Mouse (Mus musculus) hindbrain, postnatal 0 days (tissue): Measurements from ENCODE around the gene Kcnk4. TPM values are rescaled to one million over a fixed set of nuclear protein-coding genes. Genes with fewer than 3 reads are reported as not detected.

ENCODE experiments used
- ATAC-seq: fragments of 200-750 bp; cut with Nextera tagmentation; 2 replicates; pipeline ENCODE4 v1.8.0; 2017; ENCODE audit warnings: mild to moderate bottlenecking, moderate TSS enrichment, moderate library complexity
- DNase-seq: peaks from one replicate; pipeline ENCODE4 v3.0.0-alpha.2; 2015; ENCODE audit warnings: low spot score
- H3K27ac ChIP-seq: fragments of 300-500 bp; sonication (generic); 2 replicates; pipeline ENCODE4 v1.5.1; 2014; ENCODE audit warnings: mild to moderate bottlenecking
- H3K27me3 ChIP-seq: fragments of 300-500 bp; sonication (generic); 2 replicates; pipeline ENCODE4 v1.6.1; 2014; ENCODE audit warnings: low read length, mixed read lengths; ENCODE audit not compliant: insufficient read depth
- H3K36me3 ChIP-seq: fragments of 300-500 bp; sonication (generic); 2 replicates; pipeline ENCODE4 v1.6.1; 2014; ENCODE audit warnings: low read length, mixed read lengths; ENCODE audit not compliant: insufficient read depth
- H3K4me1 ChIP-seq: fragments of 300-500 bp; sonication (generic); 2 replicates; pipeline ENCODE4 v1.6.1; 2014; ENCODE audit warnings: antibody characterized with exemption, low read length, mixed read lengths; ENCODE audit not compliant: insufficient read depth
- H3K4me2 ChIP-seq: fragments of 300-500 bp; sonication (generic); 2 replicates; pipeline ENCODE4 v1.6.1; 2014; ENCODE audit warnings: low read depth, mild to moderate bottlenecking, low read length, moderate library complexity, mixed read lengths
- H3K4me3 ChIP-seq: fragments of 300-500 bp; sonication (generic); 2 replicates; pipeline ENCODE4 v1.5.1; 2014; ENCODE audit warnings: low read length
- H3K9ac ChIP-seq: fragments of 300-500 bp; sonication (generic); replicated peaks from 2 replicates; pipeline ENCODE4 v1.6.1; 2014; ENCODE audit warnings: mild to moderate bottlenecking, low read length, moderate library complexity, mixed read lengths
- H3K9me3 ChIP-seq: fragments of 300-500 bp; sonication (generic); 2 replicates; pipeline ENCODE4 v1.6.1; 2016; ENCODE audit warnings: low read length, mixed read lengths
- CTCF ChIP-seq: IDR thresholded peaks from 2 replicates; pipeline ENCODE4 v1.5.1; 2016; ENCODE audit warnings: antibody characterized with exemption, control low read depth, low read depth
- WGBS: fragments of 180-500 bp; shearing (Covaris S2); extraction: QIAGEN DNeasy Blood & Tissue Kit; methylation state at CpG from one replicate; pipeline ENCODE4 v1.1.7; 2014; 5-methylcytosine and 5-hydroxymethylcytosine counted together
- polyA plus RNA-seq: library from polyadenylated mRNA; unstranded; fragments of >200 nt; fragmentation: Nextera tagmentation; extraction: Ambion mirVana; gene quantifications from 2 replicates; pipeline ENCODE4 v1.2.1, GENCODE M21; 2015
- total RNA-seq: library from RNA; depleted of rRNA; stranded (reverse); fragments of >200 nt; gene quantifications from 2 replicates; pipeline ENCODE4 v1.2.3, GENCODE M21; 2014

The Kcnk4 gene
- total and polyA plus RNA-seq, 2 experiments from 2014 or later, result 13.3 to 21.7 TPM

DNA sequence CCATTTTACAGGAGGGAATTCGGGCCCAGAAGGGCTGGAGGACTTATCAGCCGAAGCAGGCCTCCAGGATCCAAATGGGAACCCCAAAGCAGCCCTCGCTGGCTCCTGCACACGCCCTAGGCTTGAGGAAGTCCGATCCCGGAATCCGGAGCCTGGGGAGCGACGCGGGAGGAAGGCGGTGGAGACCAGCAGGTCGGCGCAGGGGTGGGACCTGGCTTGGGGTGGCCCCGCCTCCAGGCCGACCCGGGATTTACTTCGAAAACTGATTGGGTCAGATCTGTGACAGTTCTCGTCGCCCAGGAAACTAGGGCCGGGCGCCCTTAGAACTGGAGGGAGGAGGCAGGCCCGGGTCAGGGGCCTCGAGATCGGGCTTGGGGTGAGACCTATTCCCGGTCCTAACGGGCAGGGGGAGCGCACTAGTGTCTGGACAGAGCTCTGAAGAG lies 8.0 kb upstream of the Kcnk4 start, which contains the start of gene Gpr137:
Gpr137 (minus strand) TSS at position 232 of the 443 bp plus-strand sequence.
- peak within 1 kb of the TSS; percentile 61 for H3K4me3 ChIP-seq
- H3K4me1 ChIP-seq, result peaks cover 24% of the 10 kb centered on the region
- H3K27ac ChIP-seq, result peak within 1 kb of the TSS; percentile 91
- H3K36me3 ChIP-seq, result no peaks in the 10 kb centered on the region
- H3K27me3 ChIP-seq, result no peaks in the 10 kb centered on the region
- peak within 1 kb of the TSS; percentile 99 for H3K4me2 ChIP-seq
- H3K9me3 ChIP-seq, result no peaks in the 10 kb centered on the region
- ATAC-seq, result peak; percentile 84
- WGBS, result under 1% methylated on average over 27 of the region's 27 CpGs
- DNase-seq, result peak; percentile 94
- TF ChIP-seq CTCF, result no peak
- peak within 1 kb of the TSS; percentile 80 for H3K9ac ChIP-seq

GRCm38 (mm10) chr19:6941372-6942248 lies 7.3 kb upstream of the Kcnk4 start, which contains the start of gene Bad:
Gene Bad (plus strand): TSS chr19:6941861.
- Histone ChIP-seq H3K9me3 (no peaks in the 10 kb centered on the region), H3K4me1 (peaks cover 24% of the 10 kb centered on the region), H3K4me2 (peak within 1 kb of the TSS; percentile 99), H3K9ac (peak within 1 kb of the TSS; percentile 80), H3K27ac (peak within 1 kb of the TSS; percentile 91), H3K36me3 (no peaks in the 10 kb centered on the region), H3K4me3 (peak within 1 kb of the TSS; percentile 61), H3K27me3 (no peaks in the 10 kb centered on the region)
- DNase-seq (peak; percentile 97), ATAC-seq (peak; percentile 81)
- no peak for TF ChIP-seq CTCF
- under 1% methylated on average over 81 of the region's 83 CpGs for WGBS

GRCm38 (mm10) chr19:6940396-6941351 lies 6.4 kb upstream of the Kcnk4 start:
- Histone ChIP-seq H3K4me3 (peak overlapping the region; percentile 61), H3K4me1 (peaks cover 24% of the 10 kb centered on the region), H3K36me3 (no peaks in the 10 kb centered on the region), H3K9me3 (no peaks in the 10 kb centered on the region), H3K4me2 (peak overlapping the region; percentile 99), H3K27ac (peak overlapping the region; percentile 91), H3K9ac (peak overlapping the region; percentile 80), H3K27me3 (no peaks in the 10 kb centered on the region)
- TF ChIP-seq CTCF, result no peak
- ATAC-seq (peak; percentile 16; the same call in 1 of the 2 replicates), DNase-seq (no peak)
- 18% methylated on average over 29 of the region's 29 CpGs for WGBS

GRCm38 (mm10) chr19:6939106-6940002 lies 5.0 kb upstream of the Kcnk4 start:
- Histone ChIP-seq H3K9ac (0 out of 2 replicates have a peak overlapping the region, but pooled peaks have one; percentile 6), H3K36me3 (no peaks in the 10 kb centered on the region), H3K4me1 (peaks cover 24% of the 10 kb centered on the region), H3K27me3 (no peaks in the 10 kb centered on the region), H3K27ac (no peak overlapping the region), H3K9me3 (no peaks in the 10 kb centered on the region), H3K4me2 (peak overlapping the region; percentile 99), H3K4me3 (no peak overlapping the region)
- ATAC-seq, result no peak
- 90% methylated on average over 20 of the region's 20 CpGs for WGBS
- no peak for TF ChIP-seq CTCF
- no peak for DNase-seq

- Histone ChIP-seq H3K4me3 (no peak overlapping the region), H3K27me3 (peaks cover 2% of the 10 kb centered on the region), H3K27ac (no peak overlapping the region), H3K36me3 (no peaks in the 10 kb centered on the region), H3K9ac (no peak overlapping the region), H3K4me1 (peaks cover 29% of the 10 kb centered on the region), H3K9me3 (no peaks in the 10 kb centered on the region), H3K4me2 (no peak overlapping the region)
- DNase-seq, result no peak
- WGBS, result 64% methylated on average over 16 of the region's 16 CpGs
- ATAC-seq, result no peak
- TF ChIP-seq CTCF, result no peak
These were observed 3.5 kb upstream of the Kcnk4 start for GRCm38 (mm10) chr19:6937541-6938465.
